Mouse (Mus musculus) lung, embryonic 14.5 days (tissue): Measurements from ENCODE around the gene Cr2. TPM values are rescaled to one million over a fixed set of nuclear protein-coding genes. Genes with fewer than 3 reads are reported as not detected.

ENCODE experiments used
- ATAC-seq: fragments of 200-750 bp; cut with Nextera tagmentation; 2 replicates; pipeline ENCODE4 v1.8.0; 2017; ENCODE audit warnings: mild to moderate bottlenecking, moderate TSS enrichment, moderate library complexity; ENCODE audit not compliant: insufficient read depth
- DNase-seq: peaks from one replicate; pipeline ENCODE4 v3.0.0-alpha.2; 2015
- H3K27ac ChIP-seq: fragments of 300-500 bp; sonication (generic); 2 replicates; pipeline ENCODE4 v1.5.1; 2014; ENCODE audit warnings: low read depth, mild to moderate bottlenecking, moderate library complexity
- H3K27me3 ChIP-seq: fragments of 300-500 bp; sonication (generic); 2 replicates; pipeline ENCODE4 v1.6.1; 2014; ENCODE audit warnings: low read length, control low read depth; ENCODE audit not compliant: insufficient read depth
- H3K36me3 ChIP-seq: fragments of 300-500 bp; sonication (generic); 2 replicates; pipeline ENCODE4 v1.6.1; 2014; ENCODE audit warnings: control low read depth; ENCODE audit not compliant: insufficient read depth
- H3K4me1 ChIP-seq: fragments of 300-500 bp; sonication (generic); 2 replicates; pipeline ENCODE4 v1.6.1; 2014; ENCODE audit warnings: antibody characterized with exemption, control low read depth; ENCODE audit not compliant: insufficient read depth
- H3K4me2 ChIP-seq: fragments of 300-500 bp; sonication (generic); 2 replicates; pipeline ENCODE4 v1.6.1; 2014; ENCODE audit warnings: mild to moderate bottlenecking
- H3K4me3 ChIP-seq: fragments of 300-500 bp; sonication (generic); 2 replicates; pipeline ENCODE4 v1.5.1; 2014; ENCODE audit warnings: low read depth, low read length
- H3K9ac ChIP-seq: fragments of 300-500 bp; sonication (generic); 2 replicates; pipeline ENCODE4 v1.6.1; 2014
- H3K9me3 ChIP-seq: fragments of 300-500 bp; sonication (generic); 2 replicates; pipeline ENCODE4 v1.6.1; 2016; ENCODE audit warnings: low read depth, low read length, control low read depth
- CTCF ChIP-seq: IDR thresholded peaks from 2 replicates; pipeline ENCODE4 v1.5.1; 2016; ENCODE audit warnings: antibody characterized with exemption, low read depth
- WGBS: fragments of 180-500 bp; shearing (Covaris S2); extraction: QIAGEN DNeasy Blood & Tissue Kit; methylation state at CpG from one replicate; pipeline ENCODE4 v1.1.7; 2014; 5-methylcytosine and 5-hydroxymethylcytosine counted together
- polyA plus RNA-seq: library from polyadenylated mRNA; unstranded; fragments of >200 nt; fragmentation: Nextera tagmentation; extraction: Ambion mirVana; gene quantifications from 2 replicates; pipeline ENCODE4 v1.2.1, GENCODE M21; 2014

Gene Cr2
- polyA plus RNA-seq, 1 experiment from 2014 or later = 0.20 TPM

- TF ChIP-seq CTCF = peak; percentile 76
- peak within 1 kb of the TSS; percentile 99 for H3K27ac ChIP-seq
- whole genome bisulfite sequencing = under 1% methylated on average over 31 of the region's 31 CpGs
Measured at GRCm38 (mm10) chr1:195130953-195131674, 45.4 kb downstream of the Cr2 start, which contains the start of gene Cr1l. Cr1l (minus strand) TSS chr1:195131586.

GRCm38 (mm10) chr1:195130479-195130878 lies 46.0 kb downstream of the Cr2 start:
- peak overlapping the region; percentile 99 for H3K27ac ChIP-seq
- no peak for TF ChIP-seq CTCF
- peak overlapping the region; percentile 86 for H3K9ac ChIP-seq
- no peaks in the 10 kb centered on the region for H3K27me3 ChIP-seq
- no peaks in the 10 kb centered on the region for H3K4me1 ChIP-seq
- ATAC-seq = no peak
- no peaks in the 10 kb centered on the region for H3K9me3 ChIP-seq
- H3K4me2 ChIP-seq = peak overlapping the region; percentile 78
- H3K36me3 ChIP-seq = peaks cover 19% of the 10 kb centered on the region
- H3K4me3 ChIP-seq = peak overlapping the region; percentile 64
- 15% methylated on average over 2 of the region's 2 CpGs for WGBS
- DNase-seq = no peak

More at GRCm38 (mm10) chr1:195130953-195131674, 45.4 kb downstream of the Cr2 start, which contains the start of gene Cr1l:
- Histone ChIP-seq H3K4me2 (peak within 1 kb of the TSS; percentile 78), H3K9me3 (no peaks in the 10 kb centered on the region), H3K36me3 (peaks cover 16% of the 10 kb centered on the region), H3K27me3 (no peaks in the 10 kb centered on the region), H3K4me1 (no peaks in the 10 kb centered on the region), H3K9ac (peak within 1 kb of the TSS; percentile 86), H3K4me3 (peak within 1 kb of the TSS; percentile 64)
- ATAC-seq (peak; percentile 99), DNase-seq (peak; percentile 96)

GRCm38 (mm10) chr1:195129867-195130266 lies 46.6 kb downstream of the Cr2 start:
- 57% methylated on average over 1 of the region's 1 CpGs for WGBS
- DNase-seq = no peak
- no peak overlapping the region for H3K9ac ChIP-seq
- H3K4me1 ChIP-seq = no peaks in the 10 kb centered on the region
- peaks cover 23% of the 10 kb centered on the region for H3K36me3 ChIP-seq
- H3K4me3 ChIP-seq = no peak overlapping the region; the same call in 1 of the 2 replicates
- no peaks in the 10 kb centered on the region for H3K27me3 ChIP-seq
- ATAC-seq = no peak
- no peaks in the 10 kb centered on the region for H3K9me3 ChIP-seq
- H3K27ac ChIP-seq = no peak overlapping the region
- TF ChIP-seq CTCF = no peak
- peak overlapping the region; percentile 50 for H3K4me2 ChIP-seq

GRCm38 (mm10) chr1:195114414-195114813 lies 62.1 kb downstream of the Cr2 start:
- H3K4me3 ChIP-seq = no peak overlapping the region
- H3K4me2 ChIP-seq = no peak overlapping the region
- 90% methylated on average over 1 of the region's 1 CpGs for WGBS
- no peaks in the 10 kb centered on the region for H3K9me3 ChIP-seq
- H3K36me3 ChIP-seq = peaks cover 52% of the 10 kb centered on the region
- no peak for TF ChIP-seq CTCF
- DNase-seq (no peak), ATAC-seq (no peak)
- no peaks in the 10 kb centered on the region for H3K27me3 ChIP-seq
- no peak overlapping the region for H3K9ac ChIP-seq
- H3K4me1 ChIP-seq = no peaks in the 10 kb centered on the region
- no peak overlapping the region for H3K27ac ChIP-seq

- H3K9me3 ChIP-seq = no peaks in the 10 kb centered on the region
- H3K27me3 ChIP-seq = no peaks in the 10 kb centered on the region
- H3K27ac ChIP-seq = no peak overlapping the region
- H3K9ac ChIP-seq = no peak overlapping the region
- WGBS = 84% methylated on average over 4 of the region's 4 CpGs
- H3K4me2 ChIP-seq = no peak overlapping the region
- no peak for TF ChIP-seq CTCF
- no peaks in the 10 kb centered on the region for H3K4me1 ChIP-seq
- H3K36me3 ChIP-seq = peaks cover 52% of the 10 kb centered on the region
- no peak for DNase-seq
- no peak for ATAC-seq
- H3K4me3 ChIP-seq = no peak overlapping the region
Measured at GRCm38 (mm10) chr1:195113621-195114020, 62.9 kb downstream of the Cr2 start.

GRCm38 (mm10) chr1:195100693-195101092 lies 75.8 kb downstream of the Cr2 start:
- 21% methylated on average over 4 of the region's 4 CpGs for WGBS
- H3K4me1 ChIP-seq = no peaks in the 10 kb centered on the region
- TF ChIP-seq CTCF = no peak
- no peak overlapping the region for H3K27ac ChIP-seq
- H3K4me2 ChIP-seq = no peak overlapping the region
- no peaks in the 10 kb centered on the region for H3K27me3 ChIP-seq
- no peak overlapping the region for H3K9ac ChIP-seq
- ATAC-seq = no peak
- H3K36me3 ChIP-seq = peaks cover 39% of the 10 kb centered on the region
- H3K9me3 ChIP-seq = no peaks in the 10 kb centered on the region
- DNase-seq = no peak
- H3K4me3 ChIP-seq = no peak overlapping the region

- H3K36me3 ChIP-seq = peaks cover 28% of the 10 kb centered on the region
- DNase-seq = no peak
- no peak overlapping the region for H3K27ac ChIP-seq
- no peak overlapping the region for H3K9ac ChIP-seq
- no peak overlapping the region for H3K4me2 ChIP-seq
- H3K4me3 ChIP-seq = no peak overlapping the region
- 93% methylated on average over 1 of the region's 1 CpGs for WGBS
- H3K4me1 ChIP-seq = no peaks in the 10 kb centered on the region
- no peak for TF ChIP-seq CTCF
- ATAC-seq = no peak
- no peaks in the 10 kb centered on the region for H3K9me3 ChIP-seq
- H3K27me3 ChIP-seq = no peaks in the 10 kb centered on the region
Measured at GRCm38 (mm10) chr1:195098004-195098403, 78.5 kb downstream of the Cr2 start.
